Comparison of ENCODE assay signal across 25 mouse cellular contexts in genomic region chr16:38388757-38389156, GRCm38 (mm10). TPM values are rescaled to one million over a fixed set of nuclear protein-coding genes. Genes with fewer than 3 reads are reported as not detected.
DNase-seq lines count a peak whose midpoint lies in the region; TF ChIP-seq lines count a peak whose summit lies in the region.
"Had no signal": no experiment of that assay in that cellular context is flagged by ENCODE, and none has a peak within 500 bp of the region (broad histone marks: within the 10 kb centered on the region; RNA-seq: fewer than 3 reads in every experiment).

No protein-coding gene starts in this region.

- 0 out of 2 replicates have a peak, but pooled peaks have one; percentile 27 for TF ChIP-seq POLR2A in CH12.LX (IDR thresholded peaks at IDR 0.05; ENCODE audit: low read depth, low read length)
- TF ChIP-seq POLR2A in myocyte (IDR thresholded peaks at IDR 0.05; ENCODE audit: insufficient read length, low read depth), result no peak

- TF ChIP-seq RAD21 in CH12.LX (IDR thresholded peaks at IDR 0.05; ENCODE audit: low read depth, low read length), result no peak

- no peaks in the 10 kb centered on the region for H3K9me3 ChIP-seq in CH12.LX (replicated peaks; ENCODE audit: low read length)
- H3K9me3 ChIP-seq: G1E had no signal

- H3K79me2 ChIP-seq in CH12.LX (replicated peaks; ENCODE audit: control insufficient read depth, extremely low read depth, insufficient read depth, poor library complexity, severe bottlenecking) (0 out of 2 replicates have a peak, but pooled peaks cover 2% of the 10 kb centered on the region), myocyte (ENCODE audit: control insufficient read depth, insufficient read depth) (no peaks in the 10 kb centered on the region)

- peak overlapping the region; percentile 9 for H3K4me2 ChIP-seq in CH12.LX (ENCODE audit: insufficient read depth, low read depth, poor library complexity, severe bottlenecking)
- H3K4me2 ChIP-seq in myocyte (ENCODE audit: low read depth), result peak overlapping the region; percentile 56

- H3K27me3 ChIP-seq in CH12.LX (replicated peaks) (no peaks in the 10 kb centered on the region), myocyte (ENCODE audit: control insufficient read depth, insufficient read depth, insufficient read length) (no peaks in the 10 kb centered on the region)
- H3K27me3 ChIP-seq: Patski had no signal

- dilution Hi-C loops in CH12.LX (cut with MboI; ENCODE audit: extremely low pct_ligation_motif_present, extremely low pct_unique_long_range_greater_than_20kb, low sequenced_read_pairs), result no loop called here

- peak overlapping the region; percentile 25 for H3K9ac ChIP-seq in CH12.LX (ENCODE audit: insufficient read depth, low read depth)

- no peak for DNase-seq in CH12.LX (ENCODE audit: extremely low read depth)
- no peak for DNase-seq in adrenal gland, postnatal 14 days
- DNase-seq in left cerebral cortex, adult 9 months (ENCODE audit: low spot score in 2 of 2), result no peak
- DNase-seq: adrenal gland, adult 8-10 months; adrenal gland, postnatal 10 days; adrenal gland, postnatal 25 days; adrenal gland, postnatal 36 days; B cell, adult 2 months; cerebellum, adult 11 months; cerebellum, adult 11-12 months; cerebellum, adult 18-20 months; cerebellum, adult 2 months; cerebellum, adult 8-10 months had no signal

- H3K27ac ChIP-seq in CH12.LX (ENCODE audit: insufficient read depth, low read depth), result peak overlapping the region; percentile 93

- H3K4me1 ChIP-seq in CH12.LX (ENCODE audit: control insufficient read depth in 1 of 2, insufficient read depth in 2 of 2), result peaks cover 41 to 69% of the 10 kb centered on the region in 2 experiments

- TF ChIP-seq CTCF in CH12.LX (conservative IDR thresholded peaks at IDR 0.05 in 1 of 2, IDR thresholded peaks at IDR 0.05 in 1 of 2; ENCODE audit: low read depth in 2 of 2, low read length in 2 of 2), result no peak

- H3ac ChIP-seq in myocyte (ENCODE audit: control insufficient read depth, insufficient read length), result no peak overlapping the region

- no peaks in the 10 kb centered on the region for H3K36me3 ChIP-seq in CH12.LX (replicated peaks in 1 of 2; ENCODE audit: control insufficient read depth in 1 of 2, insufficient read depth in 1 of 2, low read length in 1 of 2)
- no peaks in the 10 kb centered on the region for H3K36me3 ChIP-seq in myocyte (ENCODE audit: control insufficient read depth, insufficient read depth)
- H3K36me3 ChIP-seq: G1E had no signal

- H3K4me3 ChIP-seq in CH12.LX (replicated peaks in 1 of 3; ENCODE audit: low read depth in 2 of 3, low read length in 2 of 3, poor library complexity in 1 of 3) (no peak overlapping the region), myocyte (no peak overlapping the region)

- in situ Hi-C loops in CH12.LX (cut with MboI; ENCODE audit: low pct_ligation_motif_present, low pct_unique_long_range_greater_than_20kb, low sequenced_read_pairs), result no loop called here

- peak; percentile 43; the same call in 1 of the 2 replicates for TF ChIP-seq EP300 in CH12.LX (IDR thresholded peaks at IDR 0.05; ENCODE audit: low read length)

TF ChIP-seq in CH12.LX, 34 proteins besides CTCF, POLR2A, EP300 and RAD21:
- no peak for TF ChIP-seq E2F4 (IDR thresholded peaks at IDR 0.05; ENCODE audit: insufficient replicate concordance, low read depth, low read length)
- 0 out of 2 replicates have a peak, but pooled peaks have one; percentile 55 for TF ChIP-seq MXI1 (IDR thresholded peaks at IDR 0.05; ENCODE audit: low read depth, low read length)
- TF ChIP-seq ZMIZ1 (IDR thresholded peaks at IDR 0.05; ENCODE audit: low read depth, low read length), result no peak
- TF ChIP-seq NRF1 (IDR thresholded peaks at IDR 0.05; ENCODE audit: low read depth, low read length), result no peak
- TF ChIP-seq MAFK (IDR thresholded peaks at IDR 0.05; ENCODE audit: insufficient replicate concordance, low read length), result no peak
- no peak for TF ChIP-seq KAT2A (IDR thresholded peaks at IDR 0.05; ENCODE audit: insufficient replicate concordance, low read length)
- TF ChIP-seq MEF2A (IDR thresholded peaks at IDR 0.05; ENCODE audit: borderline replicate concordance, low read depth, low read length), result peak; percentile 39; the same call in 1 of the 2 replicates
- TF ChIP-seq ETS1 (conservative IDR thresholded peaks at IDR 0.05; ENCODE audit: low read depth, low read length), result no peak; the same call in 1 of the 2 replicates
- no peak for TF ChIP-seq ZKSCAN1 (IDR thresholded peaks at IDR 0.05; ENCODE audit: borderline replicate concordance, low read depth, low read length)
- no peak for TF ChIP-seq MAZ (IDR thresholded peaks at IDR 0.05; ENCODE audit: low read depth, low read length)
- peak; percentile 64; the same call in 1 of the 2 replicates for TF ChIP-seq SIN3A (IDR thresholded peaks at IDR 0.05; ENCODE audit: low read length)
- no peak for TF ChIP-seq USF1 (IDR thresholded peaks at IDR 0.05; ENCODE audit: low read depth, low read length)
- no peak for TF ChIP-seq POLR2AphosphoS2 (IDR thresholded peaks at IDR 0.05; ENCODE audit: low read depth, low read length)
- peak; percentile 31; the same call in 1 of the 2 replicates for TF ChIP-seq TCF12 (IDR thresholded peaks at IDR 0.05; ENCODE audit: low read depth, low read length)
- TF ChIP-seq CHD2 (IDR thresholded peaks at IDR 0.05; ENCODE audit: low read length), result no peak
- TF ChIP-seq USF2 (conservative IDR thresholded peaks at IDR 0.05; ENCODE audit: low read depth, low read length), result no peak

TF ChIP-seq in myocyte, 11 proteins besides CTCF, POLR2A, EP300 and RAD21:
- no peak for TF ChIP-seq SRF (IDR thresholded peaks at IDR 0.05; ENCODE audit: control insufficient read depth, insufficient read length, low read depth)
- TF ChIP-seq MYOD1 (IDR thresholded peaks at IDR 0.05; ENCODE audit: control insufficient read depth in 1 of 3, insufficient read length in 2 of 3, low read depth in 2 of 3), result no peak
- no peak for TF ChIP-seq POLR2AphosphoS2 (IDR thresholded peaks at IDR 0.05; ENCODE audit: insufficient read length, low read depth)
- no peak for TF ChIP-seq REST (IDR thresholded peaks at IDR 0.05; ENCODE audit: insufficient read depth, insufficient read length)

RNA-seq across cellular contexts. Expression of gene Popdc2, which starts 26.7 kb away (rescaled TPM):
- total RNA-seq in CH12.LX (2012; rRNA removed) (1.0 and 3.6 TPM in 2 replicates), CH12.LX (2014; rRNA removed) (0.17 and 0.30 TPM in 2 replicates)
- polyA plus RNA-seq in CH12.LX (2012; ENCODE audit: insufficient read length, low read depth) (0.35 and 1.1 TPM in 2 replicates), myocyte (2012; fragmentation: generic; extraction: Trizol) (10.5 TPM)
- 4.7 and 4.9 TPM in 2 replicates for total RNA-seq in adrenal gland, postnatal 14 days (2021)

RNA-seq across cellular contexts. Expression of gene Gm21987, which starts 41.9 kb away (rescaled TPM):
- 0.42 TPM in 1 of 2 replicates, not detected in the other for total RNA-seq in CH12.LX (2012; rRNA removed)
- not detected in 2 replicates for total RNA-seq in CH12.LX (2014; rRNA removed)
- polyA plus RNA-seq in CH12.LX (2012; ENCODE audit: insufficient read length, low read depth), result 0.87 TPM in 1 of 2 replicates, not detected in the other
- polyA plus RNA-seq in myocyte (2012; fragmentation: generic; extraction: Trizol), result 0.16 TPM
- total RNA-seq in adrenal gland, postnatal 14 days (2021), result not detected in 2 replicates
- total RNA-seq: adrenal gland, adult 18-20 months; adrenal gland, postnatal 10 days; adrenal gland, postnatal 25 days; adrenal gland, postnatal 4 days; ES-E14; MEL had no signal
- polyA plus RNA-seq: activated CD4-positive, CD25-positive, alpha-beta regulatory T cell, adult 4 months; adrenal gland, adult 2 months; brain, embryonic 14.5 days; C2C12; CD4-positive, CD25-positive, alpha-beta regulatory T cell, adult 4 months; cerebellum, adult 2 months; Patski had no signal

RNA-seq across cellular contexts. Expression of gene Cox17, which starts 42.0 kb away (rescaled TPM):
- total RNA-seq in CH12.LX (2012; rRNA removed), result 643 and 706 TPM in 2 replicates
- 410 and 438 TPM in 2 replicates for total RNA-seq in CH12.LX (2014; rRNA removed)
- 533 and 622 TPM in 2 replicates for polyA plus RNA-seq in CH12.LX (2012; ENCODE audit: insufficient read length, low read depth)
- polyA plus RNA-seq in myocyte (2012; fragmentation: generic; extraction: Trizol), result 653 TPM
- total RNA-seq in adrenal gland, postnatal 14 days (2021), result 474 and 521 TPM in 2 replicates

RNA-seq across cellular contexts. Expression of gene Pla1a, which starts 44.2 kb away (rescaled TPM):
- total RNA-seq in CH12.LX (2012; rRNA removed) (20.6 and 27.9 TPM in 2 replicates), CH12.LX (2014; rRNA removed) (12.3 and 14.3 TPM in 2 replicates)
- polyA plus RNA-seq in CH12.LX (2012; ENCODE audit: insufficient read length, low read depth) (9.3 and 11.0 TPM in 2 replicates), myocyte (2012; fragmentation: generic; extraction: Trizol) (13.9 TPM)
- total RNA-seq in adrenal gland, postnatal 14 days (2021), result 21.4 and 27.2 TPM in 2 replicates
- total RNA-seq: MEL had no signal
- polyA plus RNA-seq: activated CD4-positive, CD25-positive, alpha-beta regulatory T cell, adult 4 months; G1E had no signal

RNA-seq across cellular contexts. Expression of gene Maats1, which starts 46.8 kb away (rescaled TPM):
- total RNA-seq in CH12.LX (2012; rRNA removed) (3.9 TPM in 2 replicates), CH12.LX (2014; rRNA removed) (1.7 and 1.9 TPM in 2 replicates)
- polyA plus RNA-seq in CH12.LX (2012; ENCODE audit: insufficient read length, low read depth) (2.0 and 2.9 TPM in 2 replicates), myocyte (2012; fragmentation: generic; extraction: Trizol) (1.1 TPM)
- 0.48 and 0.53 TPM in 2 replicates for total RNA-seq in adrenal gland, postnatal 14 days (2021)
- total RNA-seq: MEL had no signal
- polyA plus RNA-seq: adrenal gland, adult 2 months; G1E had no signal
